Mouse (Mus musculus): ENCODE measurements around the gene 1600014C10Rik. TPM values are rescaled to one million over a fixed set of nuclear protein-coding genes. Genes with fewer than 3 reads are reported as not detected.

Gene 1600014C10Rik
- 9.3 to 12.8 TPM (median 11.1 TPM) in 4 replicates for total RNA-seq (2023)

GRCm38 (mm10) chr7:38182962-38183687, at the start of gene 1600014C10Rik:
Gene 1600014C10Rik, plus strand, starts transcription at chr7:38183217.

GRCm38 (mm10) chr7:38227900-38228298, 44.9 kb downstream of the 1600014C10Rik start, which contains the start of gene Plekhf1:
Gene Plekhf1, minus strand, starts transcription at chr7:38228016.

Other genes starting within 250 kb of the 1600014C10Rik start
- gene Uri1, start 159.7 kb upstream of the 1600014C10Rik start, total RNA-seq (2023) = 33.0 to 43.1 TPM (median 33.9 TPM) in 4 replicates
- 1.7 to 2.7 TPM (median 2.4 TPM) in 4 replicates for gene Ccne1, start 75.7 kb upstream of the 1600014C10Rik start, total RNA-seq (2023)
- gene Plekhf1, start 44.8 kb downstream of the 1600014C10Rik start, total RNA-seq (2023) = 0.09 to 0.27 TPM in 2 of 4 replicates, not detected in the others
- 75.1 to 92.3 TPM (median 84.3 TPM) in 4 replicates for gene Pop4, start 88.2 kb downstream of the 1600014C10Rik start, total RNA-seq (2023)

Data from B cell, adult 62 days (primary cell).